Comparison of ENCODE assay signal across 26 mouse cellular contexts in genomic region chr16:17167179-17167578, GRCm38 (mm10). TPM values are rescaled to one million over a fixed set of nuclear protein-coding genes. Genes with fewer than 3 reads are reported as not detected.
DNase-seq lines count a peak whose midpoint lies in the region; ATAC-seq and TF ChIP-seq lines count a peak whose summit lies in the region.
"Had no signal": no experiment of that assay in that cellular context is flagged by ENCODE, and none has a peak within 500 bp of the region (broad histone marks: within the 10 kb centered on the region; RNA-seq: fewer than 3 reads in every experiment).

No protein-coding gene starts in this region.

- no peaks in the 10 kb centered on the region for H3K27me3 ChIP-seq in intestine, embryonic 15.5 days (replicated peaks)
- no peaks in the 10 kb centered on the region for H3K27me3 ChIP-seq in intestine, embryonic 16.5 days (replicated peaks; ENCODE audit: control insufficient read depth, insufficient read depth, low read length)
- no peaks in the 10 kb centered on the region for H3K27me3 ChIP-seq in stomach, embryonic 16.5 days (ENCODE audit: control insufficient read depth, insufficient read depth, low read length)
- H3K27me3 ChIP-seq: forebrain, embryonic 13.5 days; heart, embryonic 12.5 days; heart, embryonic 15.5 days; hindbrain, embryonic 13.5 days had no signal

- peak overlapping the region; percentile 49; the same call in 1 of the 2 replicates for H3K27ac ChIP-seq in intestine, embryonic 15.5 days
- H3K27ac ChIP-seq in intestine, embryonic 16.5 days (ENCODE audit: low read length): peak overlapping the region; percentile 78
- peak overlapping the region; percentile 4; the same call in 1 of the 2 replicates for H3K27ac ChIP-seq in stomach, embryonic 16.5 days (ENCODE audit: low read length)
- H3K27ac ChIP-seq in layer of hippocampus, adult 2 months: no peak overlapping the region
- H3K27ac ChIP-seq: forebrain, embryonic 10.5 days; forebrain, embryonic 13.5 days; gastrocnemius, adult 2 months; heart, embryonic 15.5 days; hindbrain, embryonic 10.5 days; hindbrain, embryonic 13.5 days had no signal

- H3K4me2 ChIP-seq in intestine, embryonic 15.5 days (replicated peaks): no peak overlapping the region
- H3K4me2 ChIP-seq in intestine, embryonic 16.5 days (ENCODE audit: low read depth, low read length): no peak overlapping the region
- H3K4me2 ChIP-seq in stomach, embryonic 16.5 days (ENCODE audit: low read depth, low read length): no peak overlapping the region
- H3K4me2 ChIP-seq: forebrain, embryonic 13.5 days; heart, embryonic 12.5 days; heart, embryonic 15.5 days; hindbrain, embryonic 13.5 days had no signal

- peaks cover 12% of the 10 kb centered on the region for H3K36me3 ChIP-seq in intestine, embryonic 15.5 days
- H3K36me3 ChIP-seq in intestine, embryonic 16.5 days (ENCODE audit: control insufficient read depth, insufficient read depth, low read length): peaks cover 12% of the 10 kb centered on the region
- H3K36me3 ChIP-seq in stomach, embryonic 16.5 days (ENCODE audit: control insufficient read depth, insufficient read depth, low read length): no peaks in the 10 kb centered on the region

- no peak for TF ChIP-seq CTCF in layer of hippocampus, adult 2 months (conservative IDR thresholded peaks at IDR 0.05)

- peak; percentile 23 to 29 for DNase-seq in kidney, postnatal 36 days
- no peak for DNase-seq in kidney, adult 11 months
- no peak for DNase-seq in liver
- DNase-seq in layer of hippocampus, adult 2 months (ENCODE audit: low spot score in 2 of 2): no peak
- DNase-seq: adrenal gland, adult 2 months; adrenal gland, postnatal 14 days; cerebellum, adult 11-12 months; cerebellum, adult 8-10 months; cerebellum, postnatal 14 days; forebrain, postnatal 0 days; gastrocnemius, adult 2 months; gastrocnemius, postnatal 14 days; heart, adult 11 months; heart, postnatal 10 days; heart, postnatal 36 days had no signal

- no peak overlapping the region for H3K9ac ChIP-seq in intestine, embryonic 15.5 days
- H3K9ac ChIP-seq in intestine, embryonic 16.5 days (ENCODE audit: low read depth, low read length): no peak overlapping the region
- H3K9ac ChIP-seq in stomach, embryonic 16.5 days (ENCODE audit: low read length): no peak overlapping the region
- H3K9ac ChIP-seq: forebrain, embryonic 13.5 days; forebrain, postnatal 0 days; heart, embryonic 12.5 days; heart, embryonic 15.5 days; hindbrain, embryonic 13.5 days had no signal

- H3K4me3 ChIP-seq in intestine, embryonic 15.5 days (replicated peaks): no peak overlapping the region
- H3K4me3 ChIP-seq in intestine, embryonic 16.5 days (ENCODE audit: low read length): no peak overlapping the region
- no peak overlapping the region for H3K4me3 ChIP-seq in stomach, embryonic 16.5 days (replicated peaks; ENCODE audit: low read length)
- no peak overlapping the region for H3K4me3 ChIP-seq in layer of hippocampus, adult 2 months
- H3K4me3 ChIP-seq: forebrain, embryonic 10.5 days; forebrain, embryonic 13.5 days; gastrocnemius, adult 2 months; heart, embryonic 12.5 days; heart, embryonic 15.5 days; hindbrain, embryonic 10.5 days; hindbrain, embryonic 13.5 days had no signal

- H3K9me3 ChIP-seq in intestine, embryonic 15.5 days: no peaks in the 10 kb centered on the region
- no peaks in the 10 kb centered on the region for H3K9me3 ChIP-seq in intestine, embryonic 16.5 days (ENCODE audit: control insufficient read depth, low read length)
- H3K9me3 ChIP-seq in stomach, embryonic 16.5 days (replicated peaks; ENCODE audit: control insufficient read depth, low read length): no peaks in the 10 kb centered on the region
- H3K9me3 ChIP-seq: forebrain, embryonic 10.5 days; forebrain, embryonic 13.5 days; heart, embryonic 12.5 days; heart, embryonic 15.5 days; hindbrain, embryonic 10.5 days; hindbrain, embryonic 13.5 days had no signal

- peak; percentile 71 for ATAC-seq in intestine, embryonic 15.5 days
- peak; percentile 76 for ATAC-seq in intestine, embryonic 16.5 days
- ATAC-seq in stomach, embryonic 16.5 days (ENCODE audit: insufficient read depth, low FRiP score): 0 out of 2 replicates have a peak, but pooled peaks have one; percentile 25
- ATAC-seq: CD4-positive, CD25-positive, alpha-beta regulatory T cell, adult 4 months; forebrain, embryonic 13.5 days; forebrain, postnatal 0 days; hindbrain, embryonic 16.5 days had no signal

- no peaks in the 10 kb centered on the region for H3K4me1 ChIP-seq in intestine, embryonic 15.5 days (replicated peaks)
- H3K4me1 ChIP-seq in intestine, embryonic 16.5 days (ENCODE audit: control insufficient read depth, insufficient read depth, low read length): peaks cover 12% of the 10 kb centered on the region
- H3K4me1 ChIP-seq in stomach, embryonic 16.5 days (ENCODE audit: control insufficient read depth, insufficient read depth, low read length): no peaks in the 10 kb centered on the region
- H3K4me1 ChIP-seq: forebrain, embryonic 10.5 days; forebrain, embryonic 13.5 days; heart, embryonic 12.5 days; heart, embryonic 15.5 days; hindbrain, embryonic 10.5 days; hindbrain, embryonic 13.5 days had no signal

RNA-seq across cellular contexts. Expression of gene Ccdc116, which starts 20.1 kb away (rescaled TPM):
- 1.9 and 2.3 TPM in 2 replicates for polyA plus RNA-seq in intestine, embryonic 15.5 days (2015; fragmentation: Nextera tagmentation; extraction: Ambion mirVana)
- 3.0 and 3.1 TPM in 2 replicates for polyA plus RNA-seq in intestine, embryonic 16.5 days (2015; fragmentation: Nextera tagmentation; extraction: Ambion mirVana)
- polyA plus RNA-seq in stomach, embryonic 16.5 days (2015; fragmentation: Nextera tagmentation; extraction: Ambion mirVana): 1.6 TPM in 2 replicates
- 1 to 10 TPM; 2.0 to 2.7 TPM for total RNA-seq in layer of hippocampus, adult 2 months (2021)
- total RNA-seq: adrenal gland, postnatal 14 days; heart, postnatal 36 days had no signal

RNA-seq across cellular contexts. Expression of gene Ydjc, which starts 22.8 kb away (rescaled TPM):
- 33.5 and 35.1 TPM in 2 replicates for polyA plus RNA-seq in intestine, embryonic 15.5 days (2015; fragmentation: Nextera tagmentation; extraction: Ambion mirVana)
- 41.0 and 41.5 TPM in 2 replicates for polyA plus RNA-seq in intestine, embryonic 16.5 days (2015; fragmentation: Nextera tagmentation; extraction: Ambion mirVana)
- polyA plus RNA-seq in stomach, embryonic 16.5 days (2015; fragmentation: Nextera tagmentation; extraction: Ambion mirVana): 15.9 and 20.2 TPM in 2 replicates
- total RNA-seq in layer of hippocampus, adult 2 months (2021): 10 to 100 TPM; 24.5 to 25.2 TPM

RNA-seq across cellular contexts. Expression of gene Sdf2l1, which starts 35.0 kb away (rescaled TPM):
- 134 and 192 TPM in 2 replicates for polyA plus RNA-seq in intestine, embryonic 15.5 days (2015; fragmentation: Nextera tagmentation; extraction: Ambion mirVana)
- polyA plus RNA-seq in intestine, embryonic 16.5 days (2015; fragmentation: Nextera tagmentation; extraction: Ambion mirVana): 173 and 203 TPM in 2 replicates
- polyA plus RNA-seq in stomach, embryonic 16.5 days (2015; fragmentation: Nextera tagmentation; extraction: Ambion mirVana): 140 and 152 TPM in 2 replicates
- total RNA-seq in layer of hippocampus, adult 2 months (2021): 10 to 100 TPM; 21.6 to 26.4 TPM

RNA-seq across cellular contexts. Expression of gene Ube2l3, which starts 35.3 kb away (rescaled TPM):
- polyA plus RNA-seq in intestine, embryonic 15.5 days (2015; fragmentation: Nextera tagmentation; extraction: Ambion mirVana): 352 and 386 TPM in 2 replicates
- polyA plus RNA-seq in intestine, embryonic 16.5 days (2015; fragmentation: Nextera tagmentation; extraction: Ambion mirVana): 358 and 374 TPM in 2 replicates
- 320 and 331 TPM in 2 replicates for polyA plus RNA-seq in stomach, embryonic 16.5 days (2015; fragmentation: Nextera tagmentation; extraction: Ambion mirVana)
- total RNA-seq in layer of hippocampus, adult 2 months (2021): 100 to 1,000 TPM; 133 to 139 TPM

RNA-seq across cellular contexts. Expression of gene Rimbp3, which starts 41.2 kb away (rescaled TPM):
- polyA plus RNA-seq in intestine, embryonic 15.5 days (2015; fragmentation: Nextera tagmentation; extraction: Ambion mirVana): 0.57 and 0.67 TPM in 2 replicates
- 0.48 and 0.49 TPM in 2 replicates for polyA plus RNA-seq in intestine, embryonic 16.5 days (2015; fragmentation: Nextera tagmentation; extraction: Ambion mirVana)
- 0.44 and 0.57 TPM in 2 replicates for polyA plus RNA-seq in stomach, embryonic 16.5 days (2015; fragmentation: Nextera tagmentation; extraction: Ambion mirVana)
- 1 to 10 TPM; 3.9 to 4.3 TPM for total RNA-seq in layer of hippocampus, adult 2 months (2021)
- polyA plus RNA-seq: adrenal gland, adult 2 months; CD4-positive, CD25-positive, alpha-beta regulatory T cell, adult 4 months had no signal

Comparison
In these comparisons a context has a peak if more than half of its experiments do, and no peak if none do; other contexts are left out.
1. DNase-seq: peak in kidney, postnatal 36 days (2 of 2); none in kidney, adult 11 months (single experiment), liver (single experiment) and layer of hippocampus, adult 2 months (0 of 2).
2. ATAC-seq: peak in every context shown above with its lines; median percentile 76 in intestine, embryonic 16.5 days; 71 in intestine, embryonic 15.5 days; 25 in stomach, embryonic 16.5 days.